Mouse (Mus musculus): ENCODE measurements at regions not wholly inside any gene's neighbourhood (a gene's known extent, or its start where the extent isn't known, plus 50 kb on each side); places are given as distances from the start of the nearest gene placed in this dataset.

GRCm38 (mm10) chr19:15366951-15367350, 580.2 kb downstream of the Psat1 start:
- TF ChIP-seq EP300 (optimal IDR thresholded peaks at IDR 0.05), result no peak
- no peak for TF ChIP-seq CTCF (IDR thresholded peaks at IDR 0.05; ENCODE audit: low read depth)

All from stomach, postnatal 0 days (tissue).